ENCODE assay signal across 9 mouse cellular contexts in the genomic region with DNA sequence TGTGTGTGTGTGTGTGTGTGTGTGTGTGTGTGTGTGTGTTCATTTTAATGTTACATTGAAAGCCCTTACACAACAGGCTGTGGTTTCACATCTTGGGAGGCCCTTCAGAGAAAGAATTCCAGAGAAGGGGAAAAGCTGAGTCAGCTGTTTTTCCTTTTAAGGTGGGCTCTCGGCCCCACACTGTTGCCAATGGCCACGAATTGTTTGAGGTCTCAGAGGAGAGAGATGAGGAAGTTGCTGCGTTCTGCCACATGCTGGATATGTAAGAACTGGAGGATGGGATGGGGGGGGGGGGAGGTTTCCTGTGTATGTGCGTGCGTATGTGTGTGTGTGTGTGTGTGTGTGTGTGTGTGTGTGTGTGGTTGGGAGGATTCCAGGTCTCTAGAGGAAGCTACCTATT. TPM values are rescaled to one million over a fixed set of nuclear protein-coding genes. Genes with fewer than 3 reads are reported as not detected.
DNase-seq lines count a peak whose midpoint lies in the region; ATAC-seq and TF ChIP-seq lines count a peak whose summit lies in the region.
"Had no signal": no experiment of that assay in that cellular context is flagged by ENCODE, and none has a peak within 500 bp of the region (broad histone marks: within the 10 kb centered on the region; RNA-seq: fewer than 3 reads in every experiment).

No protein-coding gene starts in this region.

- H3K27ac ChIP-seq in kidney, adult 2 months (ENCODE audit: insufficient read depth, low read depth, low read length) = 0 out of 2 replicates have a peak overlapping the region, but pooled peaks have one; percentile 11
- H3K27ac ChIP-seq in MEL (ENCODE audit: control insufficient read depth, low read depth, low read length) = no peak overlapping the region
- peak overlapping the region in 1 of 2 experiments; percentile 97; a peak in 2 of 4 replicates for H3K27ac ChIP-seq in heart, embryonic 14.5 days (replicated peaks in 1 of 2; ENCODE audit: control insufficient read depth in 1 of 2, insufficient read depth in 1 of 2, low read depth in 2 of 2, low read length in 2 of 2)
- H3K27ac ChIP-seq in liver, embryonic 12.5 days = 0 out of 2 replicates have a peak overlapping the region, but pooled peaks have one; percentile 47
- no peak overlapping the region for H3K27ac ChIP-seq in neural tube, embryonic 15.5 days (replicated peaks)

- DNase-seq in kidney, adult 2 months = peak; percentile 34
- DNase-seq in kidney, adult 9 months = no peak
- DNase-seq in MEL (ENCODE audit: low read depth, low spot score) = peak; percentile 51
- no peak for DNase-seq in right cerebral cortex, adult 18-20 months
- no peak for DNase-seq in thymus, postnatal 36 days
- DNase-seq: cerebellum, adult 8-10 months had no signal

- no peak for ATAC-seq in heart, embryonic 14.5 days (ENCODE audit: insufficient number of reproducible peaks, insufficient read depth, low FRiP score, low read depth)
- ATAC-seq in liver, embryonic 12.5 days = no peak
- ATAC-seq in neural tube, embryonic 15.5 days (ENCODE audit: low FRiP score) = no peak

- no peak for TF ChIP-seq POLR2A in kidney, adult 2 months (IDR thresholded peaks at IDR 0.05; ENCODE audit: low read depth, low read length)
- TF ChIP-seq POLR2A in MEL (IDR thresholded peaks at IDR 0.05; ENCODE audit: control insufficient read depth in 1 of 2, insufficient read depth in 1 of 2, low read depth in 1 of 2, low read length in 2 of 2, poor library complexity in 1 of 2) = no peak

- no peak for TF ChIP-seq CTCF in kidney, adult 2 months (conservative IDR thresholded peaks at IDR 0.05; ENCODE audit: insufficient read depth, insufficient read length, low read depth, low read length)
- TF ChIP-seq CTCF in MEL (IDR thresholded peaks at IDR 0.05 in 2 of 3, conservative IDR thresholded peaks at IDR 0.05 in 1 of 3; ENCODE audit: control insufficient read depth in 1 of 3, insufficient read depth in 1 of 3, low read depth in 2 of 3, low read length in 3 of 3, poor library complexity in 1 of 3, severe bottlenecking in 1 of 3) = no peak

- H3K9ac ChIP-seq in MEL (ENCODE audit: control insufficient read depth, low read depth, low read length, poor library complexity, severe bottlenecking) = no peak overlapping the region
- peak overlapping the region; percentile 77; the same call in 1 of the 2 replicates for H3K9ac ChIP-seq in heart, embryonic 14.5 days (ENCODE audit: low read length)
- no peak overlapping the region for H3K9ac ChIP-seq in liver, embryonic 12.5 days
- H3K9ac ChIP-seq in neural tube, embryonic 15.5 days (replicated peaks) = no peak overlapping the region

- peak overlapping the region; percentile 70 for H3K4me2 ChIP-seq in heart, embryonic 14.5 days (ENCODE audit: low read length)
- no peak overlapping the region for H3K4me2 ChIP-seq in liver, embryonic 12.5 days
- H3K4me2 ChIP-seq in neural tube, embryonic 15.5 days = no peak overlapping the region

- no peak for TF ChIP-seq EP300 in MEL (IDR thresholded peaks at IDR 0.05; ENCODE audit: low read depth in 1 of 2, low read length in 2 of 2)

- WGBS in kidney, adult 2 months = 58% methylated on average over 5 of the region's 5 CpGs
- WGBS in heart, embryonic 14.5 days = 36% methylated on average over 5 of the region's 5 CpGs
- WGBS in liver, embryonic 12.5 days (ENCODE audit: insufficient replicate concordance) = 27% methylated on average over 3 of the region's 5 CpGs
- 52% methylated on average over 3 of the region's 5 CpGs for WGBS in neural tube, embryonic 15.5 days

- TF ChIP-seq RAD21 in MEL (IDR thresholded peaks at IDR 0.05; ENCODE audit: low read depth, low read length) = no peak

- H3K36me3 ChIP-seq in kidney, adult 2 months (ENCODE audit: control insufficient read depth, insufficient read depth, low read length) = no peaks in the 10 kb centered on the region
- H3K36me3 ChIP-seq in MEL (ENCODE audit: control insufficient read depth in 1 of 2, insufficient read depth in 2 of 2, low read length in 2 of 2) = peaks cover 0 to 5% of the 10 kb centered on the region in 2 experiments; a peak in 1 of 4 replicates
- H3K36me3 ChIP-seq in heart, embryonic 14.5 days (ENCODE audit: control insufficient read depth, insufficient read depth, low read length) = peaks cover 52% of the 10 kb centered on the region
- peaks cover 6% of the 10 kb centered on the region; the same call in 1 of the 2 replicates for H3K36me3 ChIP-seq in liver, embryonic 12.5 days
- peaks cover 24% of the 10 kb centered on the region for H3K36me3 ChIP-seq in neural tube, embryonic 15.5 days

- peaks cover 5% of the 10 kb centered on the region; the same call in 1 of the 2 replicates for H3K4me1 ChIP-seq in kidney, adult 2 months (ENCODE audit: control insufficient read depth, insufficient read depth, low read length)
- peaks cover 0 to 13% of the 10 kb centered on the region in 2 experiments; a peak in 2 of 4 replicates for H3K4me1 ChIP-seq in MEL (ENCODE audit: control insufficient read depth in 1 of 2, insufficient read depth in 2 of 2, low read length in 2 of 2)
- peaks cover 63 to 79% of the 10 kb centered on the region in 2 experiments for H3K4me1 ChIP-seq in heart, embryonic 14.5 days (ENCODE audit: control insufficient read depth in 2 of 2, insufficient read depth in 2 of 2, low read length in 2 of 2)
- peaks cover 57% of the 10 kb centered on the region for H3K4me1 ChIP-seq in liver, embryonic 12.5 days
- H3K4me1 ChIP-seq in neural tube, embryonic 15.5 days = peaks cover 49% of the 10 kb centered on the region

- no peaks in the 10 kb centered on the region for H3K79me2 ChIP-seq in MEL (ENCODE audit: control insufficient read depth, insufficient read depth, low read length, poor library complexity)

- H3K27me3 ChIP-seq in kidney, adult 2 months (replicated peaks; ENCODE audit: control insufficient read depth, insufficient read depth, low read length) = no peaks in the 10 kb centered on the region
- no peaks in the 10 kb centered on the region for H3K27me3 ChIP-seq in MEL (ENCODE audit: control insufficient read depth in 1 of 2, insufficient read depth in 2 of 2, low read length in 2 of 2)
- no peaks in the 10 kb centered on the region for H3K27me3 ChIP-seq in heart, embryonic 14.5 days (ENCODE audit: control insufficient read depth, insufficient read depth, low read length)
- peaks cover 14% of the 10 kb centered on the region; the same call in 1 of the 2 replicates for H3K27me3 ChIP-seq in liver, embryonic 12.5 days (replicated peaks)
- no peaks in the 10 kb centered on the region for H3K27me3 ChIP-seq in neural tube, embryonic 15.5 days (replicated peaks)

- no peaks in the 10 kb centered on the region for H3K9me3 ChIP-seq in MEL (replicated peaks; ENCODE audit: insufficient read depth, low read length)
- no peaks in the 10 kb centered on the region for H3K9me3 ChIP-seq in heart, embryonic 14.5 days (ENCODE audit: control insufficient read depth, low read length)
- H3K9me3 ChIP-seq in liver, embryonic 12.5 days (replicated peaks) = no peaks in the 10 kb centered on the region
- H3K9me3 ChIP-seq in neural tube, embryonic 15.5 days (replicated peaks) = no peaks in the 10 kb centered on the region

- H3K4me3 ChIP-seq in kidney, adult 2 months (ENCODE audit: insufficient read depth, low read depth, low read length) = no peak overlapping the region
- H3K4me3 ChIP-seq in MEL (ENCODE audit: control insufficient read depth in 1 of 2, insufficient read depth in 1 of 2, low read depth in 2 of 2, low read length in 2 of 2) = no peak overlapping the region
- peak overlapping the region in 1 of 2 experiments; percentile 28; a peak in 1 of 4 replicates for H3K4me3 ChIP-seq in heart, embryonic 14.5 days (ENCODE audit: control insufficient read depth in 1 of 2, insufficient read depth in 1 of 2, low read depth in 1 of 2, low read length in 2 of 2)
- H3K4me3 ChIP-seq in liver, embryonic 12.5 days = no peak overlapping the region
- H3K4me3 ChIP-seq in neural tube, embryonic 15.5 days (replicated peaks) = no peak overlapping the region

TF ChIP-seq in MEL, 35 proteins besides CTCF, POLR2A, EP300 and RAD21:
- TF ChIP-seq POLR2AphosphoS5 (IDR thresholded peaks at IDR 0.05; ENCODE audit: borderline replicate concordance, low read depth, low read length) (no peak), USF2 (IDR thresholded peaks at IDR 0.05; ENCODE audit: borderline replicate concordance in 1 of 2, insufficient read depth in 1 of 2, low read depth in 1 of 2, low read length in 2 of 2) (no peak), POLR2AphosphoS2 (IDR thresholded peaks at IDR 0.05; ENCODE audit: low read length) (no peak), MAFK (IDR thresholded peaks at IDR 0.05; ENCODE audit: borderline replicate concordance, low read depth, low read length) (peak; percentile 96)

RNA-seq across cellular contexts. Expression of gene Pik3c2b, which starts 24.7 kb away (rescaled TPM):
- 3.6 TPM in 2 replicates for polyA plus RNA-seq in kidney, adult 2 months (2012; rRNA removed)
- total RNA-seq in MEL (2012; rRNA removed) = 2.9 TPM in 2 replicates
- 1 to 10 TPM in 1 of 2 experiments, not detected in 1; 3.2 TPM for polyA plus RNA-seq in MEL (2012; ENCODE audit: insufficient read depth in 1 of 2, insufficient read length in 2 of 2, low read depth in 1 of 2, low replicate concordance in 2 of 2, missing spikeins in 1 of 2)
- 11.4 and 12.8 TPM in 2 replicates for polyA plus RNA-seq in heart, embryonic 14.5 days (2014; fragmentation: Nextera tagmentation; extraction: Ambion mirVana)
- polyA plus RNA-seq in liver, embryonic 12.5 days (2016; fragmentation: Nextera tagmentation; extraction: Ambion mirVana) = 1.8 and 1.9 TPM in 2 replicates
- polyA plus RNA-seq in neural tube, embryonic 15.5 days (2015; fragmentation: Nextera tagmentation; extraction: Ambion mirVana) = 10.6 and 11.1 TPM in 2 replicates

RNA-seq across cellular contexts. Expression of gene Mdm4, which starts 39.8 kb away (rescaled TPM):
- 22.1 and 24.5 TPM in 2 replicates for polyA plus RNA-seq in kidney, adult 2 months (2012; rRNA removed)
- total RNA-seq in MEL (2012; rRNA removed) = 19.8 and 23.5 TPM in 2 replicates
- 10 to 100 TPM in 1 of 2 experiments, not detected in 1; 28.1 TPM for polyA plus RNA-seq in MEL (2012; ENCODE audit: insufficient read depth in 1 of 2, insufficient read length in 2 of 2, low read depth in 1 of 2, low replicate concordance in 2 of 2, missing spikeins in 1 of 2)
- 34.7 and 38.2 TPM in 2 replicates for polyA plus RNA-seq in heart, embryonic 14.5 days (2014; fragmentation: Nextera tagmentation; extraction: Ambion mirVana)
- 24.9 and 26.2 TPM in 2 replicates for polyA plus RNA-seq in liver, embryonic 12.5 days (2016; fragmentation: Nextera tagmentation; extraction: Ambion mirVana)
- 30.1 and 33.0 TPM in 2 replicates for polyA plus RNA-seq in neural tube, embryonic 15.5 days (2015; fragmentation: Nextera tagmentation; extraction: Ambion mirVana)

Comparison
In these comparisons a context has a peak if more than half of its experiments do, and no peak if none do; other contexts are left out.
1. DNase-seq: peak in kidney, adult 2 months (single experiment) and MEL (single experiment); none in kidney, adult 9 months (single experiment), right cerebral cortex, adult 18-20 months (single experiment) and thymus, postnatal 36 days (0 of 2).
2. H3K27ac ChIP-seq: peak in kidney, adult 2 months (single experiment) and liver, embryonic 12.5 days (single experiment); none in MEL (single experiment) and neural tube, embryonic 15.5 days (single experiment).